Mouse (Mus musculus): ENCODE measurements around the gene Smurf1.

GRCm38 (mm10) chr5:144919194-144919593 lies 46.5 kb downstream of the Smurf1 start:
- no peak for TF ChIP-seq POLR2A (IDR thresholded peaks at IDR 0.05; ENCODE audit: low read depth, low read length)
- no peak for TF ChIP-seq CTCF (IDR thresholded peaks at IDR 0.05; ENCODE audit: extremely low read depth, insufficient read length, insufficient replicate concordance, low read depth, low read length)
